Mouse (Mus musculus): ENCODE data around the gene Gm5431.

Gene Gm5431

GRCm38 (mm10) chr11:48838879-48839680, 62.9 kb downstream of the Gm5431 start:
- no peak for DNase-seq (ENCODE audit: low spot score)

DNA sequence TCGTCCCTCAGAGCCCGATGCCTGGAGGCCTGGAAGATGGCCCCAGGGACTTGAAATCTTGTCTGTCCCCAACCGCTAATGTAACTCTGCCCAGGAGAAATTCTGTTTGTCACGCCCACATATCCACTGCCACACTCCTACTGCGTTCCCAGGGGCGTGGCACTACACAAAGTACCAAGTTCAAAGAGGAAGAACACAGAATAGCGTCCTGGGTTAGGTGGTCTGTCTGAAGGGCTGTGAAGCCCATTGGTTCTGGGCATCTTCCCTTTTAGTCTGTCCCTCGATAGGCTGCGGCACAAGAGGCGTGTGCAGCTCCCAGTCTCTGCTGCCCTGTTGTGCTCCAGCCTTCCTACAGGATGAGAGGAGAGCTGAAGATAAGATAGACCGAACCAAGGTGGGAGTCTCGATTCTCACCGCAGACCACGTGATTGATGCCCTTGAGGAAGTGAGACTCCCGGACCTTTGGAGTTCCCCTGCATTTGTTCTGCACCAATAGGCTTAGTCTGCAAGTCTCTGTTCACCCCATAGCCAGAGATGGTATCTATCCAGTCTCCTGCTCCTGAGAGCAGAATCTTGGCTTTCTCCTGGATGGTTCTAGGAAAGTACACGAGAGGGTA, 63.7 kb downstream of the Gm5431 start:
- DNase-seq (ENCODE audit: low spot score) = peak; percentile 41
